9 mouse cellular contexts compared by ENCODE assay signal in genomic region chr8:91154564-91154963, GRCm38 (mm10). TPM values are rescaled to one million over a fixed set of nuclear protein-coding genes. Genes with fewer than 3 reads are reported as not detected.
A peak's percentile ranks its signal among the peaks of the same experiment; 100 is the strongest.
DNase-seq lines count a peak whose midpoint lies in the region; ATAC-seq and TF ChIP-seq lines count a peak whose summit lies in the region.
"Had no signal": no experiment of that assay in that cellular context is flagged by ENCODE, and none has a peak within 500 bp of the region (broad histone marks: within the 10 kb centered on the region; RNA-seq: fewer than 3 reads in every experiment).

No protein-coding gene starts in this region.

- H3K36me3 ChIP-seq in heart, embryonic 11.5 days (ENCODE audit: control insufficient read depth, insufficient read depth, low read length) = no peaks in the 10 kb centered on the region
- no peaks in the 10 kb centered on the region for H3K36me3 ChIP-seq in E14TG2a.4 (ENCODE audit: insufficient read depth, low read length)
- H3K36me3 ChIP-seq in forebrain, embryonic 15.5 days = no peaks in the 10 kb centered on the region

- peak; percentile 25 for DNase-seq in heart, postnatal 4 days
- no peak for DNase-seq in urinary bladder, postnatal 10 days (ENCODE audit: low spot score)
- no peak for DNase-seq in adrenal gland, postnatal 10 days

- TF ChIP-seq CTCF in E14TG2a.4 (conservative IDR thresholded peaks at IDR 0.05; ENCODE audit: low read length) = peak; percentile 34; the same call in 1 of the 2 replicates

- H3K27me3 ChIP-seq in heart, embryonic 11.5 days (ENCODE audit: control insufficient read depth, insufficient read depth, low read length) = no peaks in the 10 kb centered on the region
- no peaks in the 10 kb centered on the region for H3K27me3 ChIP-seq in E14TG2a.4 (ENCODE audit: insufficient read depth, low read length)
- H3K27me3 ChIP-seq in forebrain, embryonic 15.5 days = no peaks in the 10 kb centered on the region

- H3K9ac ChIP-seq in heart, embryonic 11.5 days (ENCODE audit: low read depth, low read length) = no peak overlapping the region
- no peak overlapping the region for H3K9ac ChIP-seq in forebrain, embryonic 15.5 days (replicated peaks)

- ATAC-seq in heart, embryonic 11.5 days (replicated peaks; ENCODE audit: insufficient number of reproducible peaks, low FRiP score, low TSS enrichment) = no peak
- ATAC-seq in granulocyte monocyte progenitor cell, adult 5-6 weeks (replicated peaks; ENCODE audit: poor library complexity, severe bottlenecking) = peak; percentile 41
- peak; percentile 69 for ATAC-seq in megakaryocyte progenitor cell, adult 5-6 weeks (replicated peaks; ENCODE audit: poor library complexity)
- ATAC-seq in forebrain, embryonic 15.5 days (replicated peaks) = no peak

- no peak overlapping the region for H3K4me2 ChIP-seq in heart, embryonic 11.5 days
- no peak overlapping the region for H3K4me2 ChIP-seq in forebrain, embryonic 15.5 days (replicated peaks)

- no peak overlapping the region for H3K27ac ChIP-seq in heart, embryonic 11.5 days (ENCODE audit: low read depth, low read length)
- H3K27ac ChIP-seq in forebrain, embryonic 15.5 days (replicated peaks) = no peak overlapping the region

- 39% methylated on average over 6 of the region's 6 CpGs for WGBS in heart, embryonic 11.5 days (ENCODE audit: insufficient replicate concordance)
- WGBS in forebrain, embryonic 15.5 days = 46% methylated on average over 6 of the region's 6 CpGs

- no peaks in the 10 kb centered on the region for H3K9me3 ChIP-seq in heart, embryonic 11.5 days (replicated peaks; ENCODE audit: control insufficient read depth, low read length)
- no peaks in the 10 kb centered on the region for H3K9me3 ChIP-seq in E14TG2a.4 (ENCODE audit: low read length)
- no peaks in the 10 kb centered on the region for H3K9me3 ChIP-seq in forebrain, embryonic 15.5 days

- no peak overlapping the region for H3K4me3 ChIP-seq in heart, embryonic 11.5 days (ENCODE audit: low read depth, low read length)
- H3K4me3 ChIP-seq in E14TG2a.4 (replicated peaks; ENCODE audit: low read length) = no peak overlapping the region
- H3K4me3 ChIP-seq in forebrain, embryonic 15.5 days = no peak overlapping the region
- H3K4me3 ChIP-seq: myocyte had no signal

- H3K4me1 ChIP-seq in heart, embryonic 11.5 days (ENCODE audit: control insufficient read depth, insufficient read depth, low read length) = no peaks in the 10 kb centered on the region
- H3K4me1 ChIP-seq in E14TG2a.4 (replicated peaks; ENCODE audit: low read depth, low read length) = peaks cover 32% of the 10 kb centered on the region
- no peaks in the 10 kb centered on the region for H3K4me1 ChIP-seq in forebrain, embryonic 15.5 days

RNA-seq across cellular contexts. Expression of gene Aktip, which starts 45.2 kb away (rescaled TPM):
- total RNA-seq in heart, postnatal 4 days (2021) = 10 to 100 TPM; 31.3 to 34.0 TPM
- polyA plus RNA-seq in heart, embryonic 11.5 days (2014; fragmentation: Nextera tagmentation; extraction: Ambion mirVana) = 42.7 and 50.0 TPM in 2 replicates
- 7.7 and 10.4 TPM in 2 replicates for total RNA-seq in granulocyte monocyte progenitor cell, adult 5-6 weeks (2014; fragmentation: Nextera tagmentation)
- 10.3 and 10.7 TPM in 2 replicates for total RNA-seq in granulocyte monocyte progenitor cell, adult 5-6 weeks (2017)
- 7.9 and 9.6 TPM in 2 replicates for total RNA-seq in megakaryocyte progenitor cell, adult 5-6 weeks (2015)
- total RNA-seq in megakaryocyte progenitor cell, adult 5-6 weeks (2017) = 5.5 and 9.0 TPM in 2 replicates
- polyA plus RNA-seq in forebrain, embryonic 15.5 days (2015; fragmentation: Nextera tagmentation; extraction: Ambion mirVana) = 134 and 138 TPM in 2 replicates
- 10 to 100 TPM; 31.6 to 40.4 TPM for total RNA-seq in adrenal gland, postnatal 10 days (2021)

Comparison
In these comparisons a context has a peak if more than half of its experiments do, and no peak if none do; other contexts are left out.
1. ATAC-seq: peak in granulocyte monocyte progenitor cell, adult 5-6 weeks (single experiment) and megakaryocyte progenitor cell, adult 5-6 weeks (single experiment); none in heart, embryonic 11.5 days (single experiment) and forebrain, embryonic 15.5 days (single experiment).